In the genomic region with DNA sequence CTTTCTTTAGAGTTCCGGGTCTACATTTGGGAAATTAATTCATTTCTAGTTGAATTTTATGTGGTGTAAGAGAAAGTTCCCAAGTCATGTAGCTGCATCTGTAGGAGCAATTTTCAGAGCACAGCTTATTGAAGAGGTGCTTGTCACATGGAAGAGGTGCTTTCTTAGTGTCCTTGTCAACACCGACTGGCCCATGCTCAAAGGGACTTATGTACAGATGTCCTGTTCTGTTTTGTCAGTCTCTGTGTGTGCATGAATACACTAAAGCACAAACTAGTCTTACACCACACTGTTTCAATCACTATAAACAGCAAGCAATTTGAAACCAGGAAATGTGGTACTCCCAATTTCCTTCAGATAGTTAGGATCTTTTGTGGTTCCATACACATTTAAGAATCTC, we compare ENCODE assay signal across 34 mouse cellular contexts. TPM values are rescaled to one million over a fixed set of nuclear protein-coding genes. Genes with fewer than 3 reads are reported as not detected.
"Had no signal": no experiment of that assay in that cellular context is flagged by ENCODE, and none has a peak within 500 bp of the region (broad histone marks: within the 10 kb centered on the region; RNA-seq: fewer than 3 reads in every experiment).

No protein-coding gene starts in this region.

- ATAC-seq: hindbrain, embryonic 16.5 days; hindbrain, postnatal 0 days; inflammation-experienced regulatory T-cells, adult 6 months; intestine, embryonic 15.5 days; intestine, embryonic 16.5 days; intestine, postnatal 0 days had no signal

- H3K4me1 ChIP-seq: heart, embryonic 12.5 days; heart, embryonic 13.5 days; heart, embryonic 15.5 days; hindbrain, embryonic 10.5 days; hindbrain, embryonic 13.5 days; hindbrain, embryonic 15.5 days; intestine, embryonic 15.5 days; kidney, embryonic 15.5 days had no signal

- H3K27ac ChIP-seq: heart, adult 2 months; heart, embryonic 13.5 days; heart, embryonic 15.5 days; hindbrain, embryonic 10.5 days; hindbrain, embryonic 12.5 days; hindbrain, embryonic 13.5 days; hindbrain, embryonic 14.5 days; hindbrain, embryonic 15.5 days; hindbrain, postnatal 0 days; intestine, embryonic 15.5 days; kidney, embryonic 15.5 days; kidney, postnatal 0 days; layer of hippocampus, adult 2 months had no signal

- H3K27me3 ChIP-seq: heart, embryonic 12.5 days; heart, embryonic 15.5 days; hindbrain, embryonic 12.5 days; hindbrain, embryonic 13.5 days; hindbrain, embryonic 15.5 days; intestine, embryonic 15.5 days; kidney, embryonic 15.5 days had no signal

- H3K9ac ChIP-seq: heart, embryonic 12.5 days; heart, embryonic 13.5 days; heart, embryonic 15.5 days; hindbrain, embryonic 12.5 days; hindbrain, embryonic 13.5 days; hindbrain, embryonic 14.5 days; hindbrain, embryonic 15.5 days; intestine, embryonic 15.5 days; kidney, embryonic 15.5 days had no signal

- H3K36me3 ChIP-seq: heart, embryonic 12.5 days; heart, embryonic 13.5 days; heart, embryonic 15.5 days; hindbrain, embryonic 10.5 days; hindbrain, embryonic 12.5 days; hindbrain, embryonic 13.5 days; hindbrain, embryonic 15.5 days; intestine, embryonic 15.5 days; kidney, embryonic 15.5 days had no signal

- H3K4me3 ChIP-seq: heart, adult 2 months; heart, embryonic 12.5 days; heart, embryonic 13.5 days; heart, embryonic 15.5 days; hindbrain, embryonic 10.5 days; hindbrain, embryonic 12.5 days; hindbrain, embryonic 13.5 days; hindbrain, embryonic 15.5 days; intestine, embryonic 15.5 days; kidney, embryonic 15.5 days; layer of hippocampus, adult 2 months had no signal

- DNase-seq: heart, adult 2 months; heart, postnatal 14 days; heart, postnatal 4 days; kidney, adult 11 months; kidney, adult 18-20 months; kidney, adult 2 months; kidney, adult 8-10 months; kidney, adult 9 months; kidney, postnatal 10 days; kidney, postnatal 14 days; kidney, postnatal 25 days; kidney, postnatal 36 days; kidney, postnatal 4 days; layer of hippocampus, adult 9-11 months; layer of hippocampus, postnatal 36 days had no signal

- H3K4me2 ChIP-seq: heart, embryonic 11.5 days; heart, embryonic 12.5 days; heart, embryonic 13.5 days; heart, embryonic 15.5 days; hindbrain, embryonic 12.5 days; hindbrain, embryonic 13.5 days; hindbrain, embryonic 14.5 days; hindbrain, embryonic 15.5 days; intestine, embryonic 15.5 days; kidney, embryonic 15.5 days had no signal

- H3K9me3 ChIP-seq: heart, embryonic 12.5 days; heart, embryonic 15.5 days; hindbrain, embryonic 12.5 days; hindbrain, embryonic 13.5 days; hindbrain, embryonic 15.5 days; intestine, embryonic 15.5 days; kidney, embryonic 15.5 days had no signal

RNA-seq across cellular contexts. Expression of a gene that starts 13.3 kb away (rescaled TPM):
- total RNA-seq: hematopoietic stem cell, adult 5-6 weeks had no signal
- polyA plus RNA-seq: inflammation-experienced regulatory T-cells, adult 6 months had no signal
